Mouse (Mus musculus) midbrain, postnatal 0 days (tissue): Measurements from ENCODE around the gene Ifnar2. TPM values are rescaled to one million over a fixed set of nuclear protein-coding genes. Genes with fewer than 3 reads are reported as not detected.

ENCODE experiments used
- ATAC-seq: fragments of 200-750 bp; cut with Nextera tagmentation; 2 replicates; pipeline ENCODE4 v1.8.0; 2017; ENCODE audit warnings: moderate number of reproducible peaks, mild to moderate bottlenecking, moderate TSS enrichment, moderate library complexity; ENCODE audit not compliant: low FRiP score
- DNase-seq: peaks from one replicate; pipeline ENCODE4 v3.0.0-alpha.2; 2015; ENCODE audit warnings: low spot score
- H3K27ac ChIP-seq: fragments of 300-500 bp; sonication (generic); 2 replicates; pipeline ENCODE4 v1.5.1; 2014; ENCODE audit warnings: low read depth, mild to moderate bottlenecking, low read length, mixed read lengths
- H3K27me3 ChIP-seq: fragments of 300-500 bp; sonication (generic); 2 replicates; pipeline ENCODE4 v1.6.1; 2014; ENCODE audit warnings: low read length, control low read depth, mixed read lengths; ENCODE audit not compliant: insufficient read depth
- H3K36me3 ChIP-seq: fragments of 300-500 bp; sonication (generic); 2 replicates; pipeline ENCODE4 v1.6.1; 2014; ENCODE audit warnings: low read length, control low read depth, mixed read lengths; ENCODE audit not compliant: insufficient read depth
- H3K4me1 ChIP-seq: fragments of 300-500 bp; sonication (generic); 2 replicates; pipeline ENCODE4 v1.6.1; 2014; ENCODE audit warnings: mild to moderate bottlenecking, control low read depth, antibody characterized with exemption, low read length, mixed read lengths; ENCODE audit not compliant: insufficient read depth
- H3K4me2 ChIP-seq: fragments of 300-500 bp; sonication (generic); 2 replicates; pipeline ENCODE4 v1.6.1; 2014; ENCODE audit warnings: low read depth, mild to moderate bottlenecking, low read length, mixed read lengths; ENCODE audit not compliant: poor library complexity, severe bottlenecking
- H3K4me3 ChIP-seq: fragments of 300-500 bp; sonication (generic); 2 replicates; pipeline ENCODE4 v1.5.1; 2014; ENCODE audit warnings: low read depth, mild to moderate bottlenecking, low read length, moderate library complexity
- H3K9ac ChIP-seq: fragments of 300-500 bp; sonication (generic); replicated peaks from 2 replicates; pipeline ENCODE4 v1.6.1; 2014; ENCODE audit warnings: mild to moderate bottlenecking, low read length, moderate library complexity, mixed read lengths; ENCODE audit not compliant: poor library complexity, severe bottlenecking
- H3K9me3 ChIP-seq: fragments of 300-500 bp; sonication (generic); 2 replicates; pipeline ENCODE4 v1.6.1; 2016; ENCODE audit warnings: low read length, control low read depth
- CTCF ChIP-seq: IDR thresholded peaks from 2 replicates; pipeline ENCODE4 v1.5.1; 2016; ENCODE audit warnings: antibody characterized with exemption, mild to moderate bottlenecking
- WGBS: fragments of 180-500 bp; shearing (Covaris S2); extraction: QIAGEN DNeasy Blood & Tissue Kit; methylation state at CpG from one replicate; pipeline ENCODE4 v1.1.7; 2014; 5-methylcytosine and 5-hydroxymethylcytosine counted together
- polyA plus RNA-seq: library from polyadenylated mRNA; unstranded; fragments of >200 nt; fragmentation: Nextera tagmentation; extraction: Ambion mirVana; gene quantifications from 2 replicates; pipeline ENCODE4 v1.2.1, GENCODE M21; 2015
- total RNA-seq: library from RNA; depleted of rRNA; stranded (reverse); fragments of >200 nt; gene quantifications from 2 replicates; pipeline ENCODE4 v1.2.3, GENCODE M21; 2014

The Ifnar2 gene
- total and polyA plus RNA-seq, 2 experiments from 2014 or later: 32.2 to 40.1 TPM

DNA sequence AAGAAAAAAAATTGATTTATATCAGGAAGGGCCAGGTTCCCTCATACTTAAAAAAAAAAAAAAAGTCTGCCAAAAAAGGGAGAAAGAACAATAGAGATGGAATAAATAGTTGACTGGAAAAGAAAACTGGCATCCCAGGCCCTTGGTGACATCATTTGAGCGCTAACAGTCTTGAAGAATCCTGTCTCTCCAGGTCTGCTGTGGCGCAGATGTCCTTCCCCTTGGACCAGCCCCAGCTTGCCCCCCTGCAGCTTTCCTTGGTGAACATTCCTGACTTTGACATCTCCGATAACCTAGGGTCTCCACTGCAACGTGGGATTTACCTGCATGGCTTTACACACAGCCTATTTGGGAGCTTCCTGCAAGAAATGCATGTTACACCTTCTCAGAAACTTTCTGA, 9.0 kb downstream of the Ifnar2 start:
- H3K9me3 ChIP-seq: no peaks in the 10 kb centered on the region
- no peak for TF ChIP-seq CTCF
- H3K9ac ChIP-seq: no peak overlapping the region
- no peak for ATAC-seq
- no peaks in the 10 kb centered on the region for H3K4me1 ChIP-seq
- no peak overlapping the region for H3K4me2 ChIP-seq
- H3K27me3 ChIP-seq: no peaks in the 10 kb centered on the region
- WGBS: 86% methylated on average over 4 of the region's 4 CpGs
- no peak for DNase-seq
- H3K4me3 ChIP-seq: no peak overlapping the region
- H3K36me3 ChIP-seq: 0 out of 2 replicates have a peak, but pooled peaks cover 7% of the 10 kb centered on the region
- no peak overlapping the region for H3K27ac ChIP-seq

DNA sequence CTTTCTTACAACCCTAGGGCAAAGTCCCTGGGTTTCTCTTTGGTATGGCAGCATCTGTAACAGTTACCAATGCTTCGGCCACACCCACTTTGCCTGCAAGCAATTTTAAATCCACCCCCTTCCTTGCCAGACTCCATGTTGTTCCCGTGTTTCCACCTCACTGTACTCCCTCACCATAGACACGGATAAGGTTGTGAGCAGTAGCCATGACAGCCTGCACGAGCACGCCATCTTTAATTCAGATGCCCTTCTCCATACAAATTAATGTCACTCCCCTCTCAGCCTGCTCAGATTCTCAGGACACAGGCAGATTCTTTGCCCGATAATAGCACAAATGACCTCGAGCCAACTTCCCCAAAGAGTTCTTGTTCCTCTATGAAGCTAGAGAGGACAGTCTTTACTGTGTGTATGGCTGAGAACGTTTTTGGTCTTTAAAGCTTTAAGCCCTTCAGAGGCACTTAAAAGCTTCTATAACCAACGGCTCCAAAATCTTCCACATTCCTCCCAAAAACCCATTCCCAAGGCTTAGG, 9.7 kb downstream of the Ifnar2 start:
- WGBS: 88% methylated on average over 9 of the region's 9 CpGs
- Histone ChIP-seq H3K4me1 (no peaks in the 10 kb centered on the region), H3K9me3 (no peaks in the 10 kb centered on the region), H3K9ac (no peak overlapping the region), H3K36me3 (0 out of 2 replicates have a peak, but pooled peaks cover 10% of the 10 kb centered on the region), H3K4me2 (no peak overlapping the region), H3K27me3 (no peaks in the 10 kb centered on the region), H3K27ac (no peak overlapping the region), H3K4me3 (no peak overlapping the region)
- ATAC-seq (no peak), DNase-seq (no peak)
- TF ChIP-seq CTCF: no peak

DNA sequence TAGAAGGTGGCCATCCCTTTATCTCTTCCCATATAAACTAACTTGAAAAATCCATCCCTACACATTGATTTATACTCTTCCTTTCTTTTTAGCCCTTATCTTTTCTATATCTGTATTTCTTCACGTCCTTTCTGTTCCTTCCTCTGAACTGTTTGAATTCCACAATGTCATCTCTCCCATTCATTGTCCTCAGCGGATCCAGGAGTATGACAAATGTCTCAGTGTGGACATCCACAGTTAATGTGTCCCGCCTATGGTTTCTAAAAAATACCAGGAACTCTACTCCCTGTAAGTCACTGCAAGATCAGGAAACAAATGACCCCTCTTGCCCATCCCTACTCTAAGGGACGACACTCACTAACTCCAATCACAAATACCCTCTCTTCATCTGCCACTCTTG, 11.6 kb downstream of the Ifnar2 start:
- no peak overlapping the region for H3K4me2 ChIP-seq
- ATAC-seq (no peak), DNase-seq (no peak)
- no peaks in the 10 kb centered on the region for H3K9me3 ChIP-seq
- WGBS: 92% methylated on average over 4 of the region's 4 CpGs
- no peaks in the 10 kb centered on the region for H3K4me1 ChIP-seq
- H3K27ac ChIP-seq: no peak overlapping the region
- no peaks in the 10 kb centered on the region for H3K27me3 ChIP-seq
- H3K9ac ChIP-seq: no peak overlapping the region
- H3K36me3 ChIP-seq: 0 out of 2 replicates have a peak, but pooled peaks cover 19% of the 10 kb centered on the region
- H3K4me3 ChIP-seq: no peak overlapping the region
- TF ChIP-seq CTCF: no peak

DNA sequence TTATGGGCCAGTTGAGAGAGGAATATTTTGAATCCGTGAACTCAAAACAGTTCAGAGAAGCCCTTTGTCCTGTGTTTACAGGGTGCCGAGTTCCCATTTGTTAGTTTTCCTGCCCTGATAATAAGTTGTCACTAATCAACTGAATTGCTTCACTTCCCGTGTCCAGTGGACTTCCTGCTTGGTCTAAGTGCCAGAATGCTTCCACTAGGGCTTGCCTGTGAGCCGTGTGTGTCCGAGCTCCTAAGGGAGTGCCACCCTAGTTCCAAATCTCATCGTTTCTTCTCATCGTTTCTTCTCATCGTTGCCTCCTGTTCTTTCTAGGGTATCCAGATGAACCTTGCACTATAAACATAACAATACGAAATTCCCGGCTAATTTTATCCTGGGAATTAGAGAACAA, 13.0 kb downstream of the Ifnar2 start:
- WGBS: 52% methylated on average over 10 of the region's 10 CpGs
- no peak for TF ChIP-seq CTCF
- no peaks in the 10 kb centered on the region for H3K9me3 ChIP-seq
- no peaks in the 10 kb centered on the region for H3K4me1 ChIP-seq
- 0 out of 2 replicates have a peak, but pooled peaks cover 19% of the 10 kb centered on the region for H3K36me3 ChIP-seq
- ATAC-seq (no peak), DNase-seq (peak; percentile 6)
- no peaks in the 10 kb centered on the region for H3K27me3 ChIP-seq
- no peak overlapping the region for H3K27ac ChIP-seq
- H3K9ac ChIP-seq: no peak overlapping the region
- no peak overlapping the region for H3K4me2 ChIP-seq
- H3K4me3 ChIP-seq: no peak overlapping the region

DNA sequence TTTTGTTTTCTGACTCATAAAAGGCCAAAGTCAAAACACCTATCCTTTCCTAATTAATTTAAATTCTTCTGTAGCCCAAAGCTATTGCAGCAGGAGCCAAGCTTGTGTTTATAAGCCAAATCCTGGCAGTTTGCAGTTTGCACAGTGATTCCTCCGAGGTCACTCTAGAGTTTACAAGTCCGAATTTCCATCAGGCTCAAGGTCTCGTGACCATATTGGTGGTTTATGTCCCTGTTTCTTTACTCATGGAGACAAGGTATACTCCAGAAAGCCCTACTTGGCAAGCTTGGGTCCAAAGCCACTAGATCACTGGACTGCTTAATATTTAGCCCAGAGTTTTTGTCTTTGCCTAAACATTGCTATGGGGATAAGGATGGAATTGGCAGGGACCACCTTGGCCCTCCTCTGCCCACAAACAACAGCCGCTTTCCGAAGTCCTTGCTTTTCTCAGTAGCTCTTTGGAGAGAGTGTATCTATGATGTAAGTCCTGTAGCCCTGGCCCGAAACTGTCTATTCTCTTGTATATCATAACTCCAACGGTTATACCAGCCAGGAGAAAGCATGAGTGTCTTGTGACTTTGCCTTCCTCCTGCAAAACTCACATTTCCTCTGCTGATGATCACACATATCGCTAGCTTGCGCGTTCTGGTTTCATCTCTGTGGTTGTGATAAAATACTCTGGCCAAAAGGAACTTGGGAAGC, 14.0 kb downstream of the Ifnar2 start:
- WGBS: 84% methylated on average over 10 of the region's 10 CpGs
- Histone ChIP-seq H3K9ac (no peak overlapping the region), H3K4me2 (no peak overlapping the region), H3K4me1 (no peaks in the 10 kb centered on the region), H3K9me3 (no peaks in the 10 kb centered on the region), H3K27me3 (no peaks in the 10 kb centered on the region), H3K36me3 (0 out of 2 replicates have a peak, but pooled peaks cover 19% of the 10 kb centered on the region), H3K27ac (no peak overlapping the region), H3K4me3 (no peak overlapping the region)
- peak; percentile 12 for DNase-seq
- no peak for TF ChIP-seq CTCF
- no peak for ATAC-seq

DNA sequence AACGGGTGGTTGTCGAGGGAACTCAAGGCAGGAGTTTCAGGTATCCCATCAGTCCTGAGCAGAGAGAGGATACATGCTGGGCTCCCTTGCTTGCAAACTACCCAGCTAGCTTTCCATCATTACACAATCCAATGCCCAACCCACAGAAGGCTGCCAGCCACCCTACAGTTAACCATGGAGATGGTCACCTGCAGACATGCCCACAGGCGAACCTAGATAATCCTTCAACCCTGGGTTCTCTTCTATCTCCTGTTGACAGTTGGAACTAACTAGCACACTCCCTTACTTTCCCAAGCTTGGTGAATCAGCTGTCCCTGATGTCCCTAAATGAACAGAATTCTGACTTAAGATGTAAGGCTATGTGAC, 14.5 kb downstream of the Ifnar2 start:
- DNase-seq (no peak), ATAC-seq (no peak)
- H3K9me3 ChIP-seq: no peaks in the 10 kb centered on the region
- H3K36me3 ChIP-seq: 0 out of 2 replicates have a peak, but pooled peaks cover 19% of the 10 kb centered on the region
- 87% methylated on average over 3 of the region's 3 CpGs for WGBS
- no peak overlapping the region for H3K4me2 ChIP-seq
- no peak overlapping the region for H3K9ac ChIP-seq
- no peak for TF ChIP-seq CTCF
- no peaks in the 10 kb centered on the region for H3K4me1 ChIP-seq
- no peaks in the 10 kb centered on the region for H3K27me3 ChIP-seq
- no peak overlapping the region for H3K27ac ChIP-seq
- no peak overlapping the region for H3K4me3 ChIP-seq
